Mouse (Mus musculus) brain, adult 2 months (tissue): Measurements from ENCODE around the gene Fibp.

Experiments
- DNase-seq: peaks from one replicate; pipeline ENCODE4 v3.0.0; 2011; ENCODE audit warnings: low read depth, low spot score

Gene Fibp

DNA sequence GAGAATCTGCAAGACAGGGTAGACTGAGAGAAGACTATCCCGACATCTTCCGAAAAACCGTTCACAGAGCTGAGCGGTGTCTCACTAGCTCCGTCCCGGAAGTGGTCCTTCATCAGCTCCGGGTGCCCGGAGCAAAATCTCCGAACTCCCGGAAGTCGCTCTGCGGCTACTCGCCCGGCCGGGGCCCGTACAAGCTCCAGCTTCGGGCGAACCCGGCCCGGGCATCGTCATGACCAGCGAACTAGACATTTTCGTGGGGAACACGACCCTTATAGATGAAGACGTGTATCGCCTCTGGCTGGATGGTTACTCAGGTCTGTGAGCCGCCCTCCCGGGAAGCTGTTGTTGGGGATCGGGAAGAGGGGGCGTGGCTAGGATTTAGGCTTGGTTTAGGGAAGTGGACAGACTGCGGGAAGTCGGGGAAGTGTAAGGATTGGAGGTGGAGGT, at the start of gene Fibp:
TSS of gene Fibp (plus strand) at position 151 of the 447 bp plus-strand sequence.
- DNase-seq, result peak; percentile 95

- no peak for DNase-seq
Measured at GRCm38 (mm10) chr19:5410641-5411040, 49.8 kb upstream of the Fibp start.

DNA sequence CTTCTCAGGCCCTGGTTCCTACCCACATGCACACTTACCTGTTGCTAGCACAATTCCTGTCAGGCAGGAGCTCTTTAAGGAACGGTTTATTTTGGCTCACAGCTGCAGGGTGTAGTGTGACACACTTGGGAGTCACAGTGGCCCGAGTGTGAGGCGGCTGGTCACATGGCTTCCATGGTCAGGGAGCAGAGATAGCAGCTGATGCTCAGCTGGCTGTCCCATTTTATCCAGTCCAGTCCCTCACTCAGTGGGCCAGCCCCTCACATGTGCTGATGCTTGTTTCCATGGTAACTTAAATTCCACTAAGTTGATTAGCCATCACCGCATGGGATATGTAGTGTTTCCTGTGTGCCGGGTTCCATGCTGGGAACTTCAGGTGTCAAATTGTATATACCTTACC, 48.5 kb upstream of the Fibp start:
- DNase-seq, result no peak

GRCm38 (mm10) chr19:5413840-5414239, 46.6 kb upstream of the Fibp start:
- no peak for DNase-seq

DNA sequence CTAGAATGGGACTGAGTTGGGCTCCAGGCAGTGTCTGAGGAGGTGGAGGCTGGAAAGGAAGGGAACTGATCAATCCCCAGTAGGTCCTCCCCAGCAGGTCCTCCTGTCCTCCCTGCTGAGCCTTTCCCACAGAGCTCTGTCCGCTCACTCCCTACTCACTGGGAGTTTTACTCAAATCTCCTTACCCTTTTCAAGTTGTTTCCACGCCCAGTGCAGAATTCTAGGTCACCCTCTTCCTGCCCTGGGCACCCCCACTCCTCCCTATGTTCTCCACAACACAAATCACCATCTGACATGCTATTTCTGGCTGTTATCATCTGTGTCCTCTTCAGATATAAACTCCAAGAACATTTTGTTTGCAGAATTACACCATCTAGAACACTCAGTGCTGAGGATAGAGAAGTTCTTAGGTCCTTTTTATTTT, 45.9 kb upstream of the Fibp start:
- DNase-seq, result peak; percentile 63

DNA sequence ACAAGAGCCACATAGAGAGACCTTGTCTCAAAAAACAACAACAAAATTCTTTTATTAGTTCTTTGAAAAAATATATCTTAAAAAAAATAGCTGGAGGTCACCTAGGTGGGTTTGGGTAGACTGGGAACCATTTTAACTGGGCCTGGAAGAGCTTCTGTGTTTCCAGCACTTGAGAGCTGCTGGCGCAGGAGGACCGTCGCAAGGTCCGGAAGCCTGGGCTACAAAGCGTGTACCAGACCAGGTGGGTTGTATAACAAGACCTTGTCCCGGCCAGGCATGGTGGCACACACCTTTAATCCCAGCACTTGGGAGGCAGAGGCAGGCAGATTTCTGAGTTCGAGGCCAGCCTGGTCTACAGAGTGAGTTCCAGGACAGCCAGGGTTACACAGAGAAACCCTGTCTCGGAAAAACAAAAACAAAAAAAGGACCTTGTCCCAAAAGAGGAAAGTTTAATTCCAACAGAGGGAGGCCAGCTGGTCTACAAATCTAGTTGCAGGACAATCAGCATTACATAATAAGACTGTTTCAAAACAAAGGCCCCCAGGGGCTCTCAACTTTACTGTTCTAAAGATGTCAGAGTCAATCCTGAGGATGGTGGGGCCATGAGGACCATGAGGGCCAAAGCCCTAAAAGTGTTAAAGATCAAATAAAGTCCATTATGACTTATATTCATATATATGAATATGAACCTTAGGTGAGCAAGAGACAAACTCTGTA, 41.5 kb upstream of the Fibp start:
- DNase-seq, result no peak

DNA sequence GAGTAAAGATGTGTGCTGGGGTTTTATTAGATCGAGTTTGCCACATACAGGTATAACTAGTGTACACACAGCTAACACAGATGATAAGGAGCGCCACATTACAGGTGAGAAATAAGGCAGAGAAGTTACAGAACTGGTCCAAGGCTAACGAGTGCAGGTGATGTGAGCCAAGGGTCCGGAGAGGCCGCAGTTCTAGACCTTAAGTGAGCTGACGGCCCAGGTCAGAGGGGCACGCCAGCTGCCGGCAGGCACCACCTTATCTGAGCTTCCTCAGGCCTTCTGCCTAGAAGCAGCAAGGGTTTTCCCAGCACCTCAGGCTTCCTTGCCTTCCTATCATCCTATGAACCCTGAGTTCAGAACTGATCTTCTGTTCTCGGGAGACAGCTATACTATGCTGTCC, 40.8 kb upstream of the Fibp start:
- no peak for DNase-seq

DNA sequence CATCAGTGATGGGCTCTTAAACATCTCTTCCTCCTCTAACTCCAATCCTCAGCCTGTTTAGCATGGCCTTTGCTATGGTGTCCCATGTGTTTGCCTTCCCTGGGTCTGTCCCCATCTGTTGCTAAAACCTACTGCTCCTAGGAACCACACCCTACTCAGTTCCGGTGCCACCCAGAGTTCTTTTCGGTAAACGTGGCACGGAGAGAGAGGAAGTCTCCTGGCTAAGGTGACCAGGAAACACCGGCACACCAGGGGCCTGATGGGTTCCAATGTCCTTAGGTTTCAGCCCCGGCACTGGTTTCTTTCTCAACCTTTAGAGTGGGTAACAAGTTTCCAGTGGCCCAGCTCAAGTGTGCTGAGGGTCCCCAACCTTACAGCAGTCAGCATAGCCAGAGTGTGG, 39.8 kb upstream of the Fibp start:
- DNase-seq, result no peak

DNA sequence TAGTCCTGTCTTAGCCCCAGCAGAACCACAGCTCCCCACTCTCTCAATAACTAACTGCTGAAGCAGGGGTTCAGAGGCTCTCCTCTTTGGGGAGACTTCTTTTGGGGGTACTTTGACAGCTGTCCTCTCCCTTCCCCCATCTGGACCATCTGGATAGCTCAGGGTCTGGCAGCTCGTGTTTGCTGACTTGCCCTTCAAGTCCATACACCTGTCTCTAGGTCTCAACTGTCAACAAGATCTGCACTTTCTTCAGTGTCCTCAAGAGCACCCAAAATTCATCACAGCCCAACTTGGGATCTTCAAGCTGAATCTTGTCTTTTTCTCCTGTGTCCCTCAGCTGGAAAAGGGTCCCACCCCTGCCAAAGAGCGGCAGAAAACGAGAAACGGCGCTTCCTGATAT, 38.6 kb upstream of the Fibp start:
- no peak for DNase-seq

DNA sequence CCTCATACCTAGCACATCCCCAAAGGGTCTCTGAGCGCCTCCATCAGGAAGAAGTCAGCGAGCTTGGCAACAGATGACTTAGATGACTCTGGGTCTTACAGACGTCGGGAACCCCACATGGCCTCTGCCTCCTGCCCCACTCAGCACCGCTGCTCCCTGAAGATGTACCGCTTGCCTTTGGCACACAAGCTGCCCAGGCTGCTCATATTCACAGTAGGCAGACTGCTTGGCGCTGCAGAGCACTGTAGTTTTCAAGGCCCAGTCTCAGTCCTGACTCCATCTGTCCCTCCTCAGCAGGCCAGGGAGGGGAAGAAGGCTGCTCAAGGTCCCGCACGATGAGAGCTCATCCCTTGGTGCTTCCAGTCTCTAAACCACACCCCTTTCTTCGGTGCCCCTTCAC, 38.1 kb upstream of the Fibp start:
- peak; percentile 39 for DNase-seq

DNA sequence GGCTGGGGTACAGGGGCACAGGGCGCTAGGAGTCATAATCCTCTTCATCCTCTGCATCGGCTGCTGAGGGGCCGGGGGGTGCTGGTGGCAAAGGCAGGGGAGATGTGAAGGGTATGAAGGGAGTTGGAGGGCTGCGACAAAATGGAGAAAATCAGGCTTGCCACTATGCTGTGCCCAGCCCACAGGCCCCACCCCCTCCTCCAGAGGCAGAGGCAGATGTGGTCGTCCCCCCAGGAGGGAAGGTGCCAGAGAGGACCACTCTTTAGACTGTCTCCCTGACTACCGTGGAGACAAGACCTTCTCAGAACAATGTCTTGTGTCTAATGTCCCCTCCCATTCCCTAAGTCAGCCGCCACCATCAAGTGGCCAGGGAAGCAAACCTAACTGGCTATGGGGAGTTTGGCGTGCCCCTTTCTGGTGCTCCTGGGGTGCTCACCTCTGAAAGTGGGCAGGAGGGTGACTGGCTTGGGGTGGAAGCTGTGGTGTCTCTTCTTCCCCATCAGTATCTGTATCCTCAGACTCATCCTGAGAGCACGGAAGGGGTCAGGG, 37.4 kb upstream of the Fibp start:
- DNase-seq, result no peak

- DNase-seq, result no peak
Measured at GRCm38 (mm10) chr19:5423561-5423960, 36.9 kb upstream of the Fibp start.

DNA sequence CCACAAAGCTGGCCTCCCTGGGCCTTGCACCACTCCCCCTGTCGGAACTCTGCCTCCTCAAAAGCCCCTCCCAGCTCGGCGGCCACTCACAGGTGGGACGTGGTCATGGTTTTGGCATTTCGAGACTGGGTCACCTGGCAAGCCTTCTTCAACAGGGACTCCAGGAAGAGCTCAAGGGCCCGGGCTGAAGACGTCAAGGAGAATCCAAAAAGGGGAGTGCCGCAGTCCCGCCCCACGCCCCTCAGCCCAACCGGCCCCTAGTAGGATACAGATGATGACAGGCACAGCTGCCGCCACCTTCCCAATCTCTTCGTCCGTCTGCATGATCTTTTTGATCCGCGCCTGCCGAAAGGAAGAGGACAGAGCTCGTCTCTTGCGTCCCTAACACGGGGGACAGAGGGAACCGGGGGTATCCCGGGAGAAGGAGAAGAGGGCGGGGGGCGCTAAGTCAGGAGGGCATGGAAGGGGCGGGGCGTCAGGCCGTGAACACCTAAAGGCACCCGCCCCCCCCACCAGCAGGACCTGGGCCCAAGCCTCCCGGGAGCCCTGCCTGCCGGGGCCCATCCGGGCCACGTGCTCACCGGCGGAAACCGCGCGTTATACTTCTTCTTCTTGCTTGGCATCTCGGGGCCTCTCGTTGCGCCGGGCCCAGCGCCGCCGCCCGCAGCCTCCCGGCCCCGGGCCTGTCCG, 36.2 kb upstream of the Fibp start:
- DNase-seq, result peak; percentile 68

DNA sequence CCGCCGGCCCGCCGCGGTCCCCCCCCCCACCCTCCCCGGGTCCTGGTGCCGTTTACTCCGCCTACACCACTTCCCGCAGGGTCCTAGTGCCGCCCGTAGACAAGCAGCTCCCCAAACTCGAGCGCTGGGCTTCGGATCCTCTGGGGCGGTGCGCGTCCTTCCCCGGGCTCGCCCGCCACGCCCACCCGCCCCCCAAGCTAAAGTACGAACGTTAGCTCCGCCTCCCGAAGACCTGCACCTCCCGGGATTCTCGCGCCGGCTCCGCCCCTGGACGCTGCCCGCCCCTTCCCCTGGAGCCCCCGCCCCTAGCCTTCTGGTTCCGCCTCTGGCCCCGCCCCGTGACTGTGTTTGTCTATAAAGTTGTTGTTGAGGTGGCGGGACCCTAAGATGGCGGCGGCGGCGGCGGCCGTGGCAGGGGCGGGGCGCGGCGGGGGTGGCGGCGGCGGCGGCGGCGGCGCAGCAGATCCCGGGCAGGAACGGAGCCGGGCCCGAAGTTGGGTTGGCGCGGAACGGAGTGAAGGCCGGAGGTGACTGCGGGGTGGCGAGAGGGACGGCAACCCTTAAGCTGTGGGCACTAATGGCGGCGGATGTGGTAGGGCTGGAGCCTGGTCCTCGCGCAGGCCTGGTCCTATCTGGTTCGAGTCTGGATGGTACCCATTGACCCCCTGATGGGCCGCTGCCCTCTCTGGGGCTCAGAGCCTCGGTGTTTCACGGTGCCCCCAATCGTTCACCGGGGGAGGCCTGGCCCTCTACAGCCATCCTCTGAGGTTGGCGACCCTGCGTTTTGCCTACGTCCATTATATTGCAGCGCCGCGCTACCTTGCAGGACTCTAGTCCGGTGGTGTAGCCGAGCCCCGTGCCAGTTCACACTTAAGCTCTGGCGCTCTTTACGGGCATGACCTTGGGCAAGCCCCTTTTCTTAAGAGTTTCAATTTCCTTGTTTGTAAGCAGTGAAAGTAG, 35.4 kb upstream of the Fibp start, which contains the start of the genes Drap1 and AI837181:
TSS of gene Drap1 (minus strand) at position 198 of the 960 bp plus-strand sequence.
TSS of gene AI837181 (plus strand) at position 363 of the 960 bp plus-strand sequence.
- peak; percentile 99 for DNase-seq

DNA sequence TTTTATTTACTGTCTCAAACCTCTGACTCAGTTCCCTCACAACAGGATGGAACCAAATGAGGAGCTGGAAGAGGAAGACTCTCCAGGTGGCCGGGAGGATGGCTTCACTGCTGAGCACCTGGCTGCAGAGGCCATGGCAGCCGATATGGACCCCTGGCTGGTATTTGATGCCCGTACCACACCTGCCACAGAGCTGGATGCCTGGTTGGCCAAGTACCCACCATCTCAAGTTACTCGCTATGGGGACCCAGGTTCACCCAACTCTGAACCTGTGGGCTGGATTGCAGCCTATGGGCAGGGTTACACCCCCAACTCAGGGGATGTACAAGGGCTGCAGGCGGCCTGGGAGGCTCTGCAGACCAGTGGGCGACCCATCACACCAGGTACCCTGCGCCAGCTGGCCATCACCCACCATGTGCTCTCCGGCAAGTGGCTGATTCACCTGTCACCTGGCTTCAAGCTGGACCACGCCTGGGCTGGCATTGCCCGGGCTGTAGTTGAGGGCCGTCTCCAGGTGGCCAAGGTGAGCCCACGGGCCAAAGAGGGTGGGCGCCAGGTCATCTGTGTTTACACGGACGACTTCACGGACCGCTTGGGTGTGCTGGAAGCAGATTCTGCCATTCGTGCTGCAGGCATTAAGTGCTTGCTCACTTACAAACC, 34.4 kb upstream of the Fibp start:
- DNase-seq, result no peak

GRCm38 (mm10) chr19:5426640-5427290, 33.6 kb upstream of the Fibp start:
- DNase-seq, result no peak

GRCm38 (mm10) chr19:5428083-5428482, 32.3 kb upstream of the Fibp start:
- DNase-seq, result peak; percentile 66

- DNase-seq, result no peak
Measured at GRCm38 (mm10) chr19:5429219-5429618, 31.2 kb upstream of the Fibp start.

GRCm38 (mm10) chr19:5429806-5430205, 30.6 kb upstream of the Fibp start:
- DNase-seq, result peak; percentile 72

DNA sequence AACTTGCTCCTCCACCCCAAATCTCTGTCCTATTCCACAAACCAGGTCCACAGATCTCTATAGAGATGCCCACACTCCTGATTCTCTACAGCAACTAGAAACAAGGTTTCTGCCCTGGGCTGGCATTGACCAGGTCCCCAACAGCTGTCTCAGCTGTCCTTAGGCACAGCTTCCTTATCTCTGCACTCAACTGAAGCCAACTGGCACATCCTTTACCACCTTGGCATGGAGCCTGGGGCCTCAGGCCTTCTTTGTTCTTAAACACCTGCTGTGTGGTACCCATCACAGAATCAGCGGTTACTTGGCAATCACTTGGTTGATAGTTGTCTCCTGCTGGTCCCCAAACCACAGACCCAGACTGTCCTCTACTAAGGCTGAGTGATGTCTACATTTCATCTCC, 30.0 kb upstream of the Fibp start:
- no peak for DNase-seq
